Mouse (Mus musculus): ENCODE measurements around the gene Olfr1495. TPM values are rescaled to one million over a fixed set of nuclear protein-coding genes. Genes with fewer than 3 reads are reported as not detected.
"Not testable (repeated sequence)": the region's sequence is repeated elsewhere in the genome, so short reads cannot be mapped to it uniquely, and the experiment has no call there.

The Olfr1495 gene
- total RNA-seq (2014; rRNA removed) = not detected in 2 replicates
- not detected in 2 replicates for polyA plus RNA-seq (2015; fragmentation: Nextera tagmentation; extraction: Ambion mirVana)

GRCm38 (mm10) chr19:13764306-13764705, at the start of gene Olfr1495:
Gene Olfr1495 (plus strand): TSS chr19:13764606.
- 83% methylated on average over 3 of the region's 3 CpGs for WGBS
- H3K4me2 ChIP-seq (ENCODE audit: low read depth) = no peak within 1 kb of the TSS
- ATAC-seq = no peak

GRCm38 (mm10) chr19:13722978-13723377, 41.4 kb upstream of the Olfr1495 start, which contains the start of gene Olfr1493-ps1:
Gene Olfr1493-ps1 (plus strand): TSS chr19:13723278.
- Histone ChIP-seq H3K4me2 (ENCODE audit: low read depth) (no peak within 1 kb of the TSS), H3K36me3 (ENCODE audit: insufficient read depth) (no peaks in the 10 kb centered on the region), H3K27me3 (ENCODE audit: insufficient read depth, low read length) (no peaks in the 10 kb centered on the region), H3K4me1 (ENCODE audit: insufficient read depth) (no peaks in the 10 kb centered on the region), H3K27ac (ENCODE audit: low read depth, low read length) (no peak within 1 kb of the TSS), H3K9ac (no peak within 1 kb of the TSS), H3K4me3 (ENCODE audit: low read depth, low read length) (no peak within 1 kb of the TSS), H3K9me3 (ENCODE audit: low read length) (no peaks in the 10 kb centered on the region)
- WGBS = 53% methylated on average over 2 of the region's 2 CpGs
- no peak for ATAC-seq
- DNase-seq = no peak
- no peak for TF ChIP-seq CTCF (IDR thresholded peaks at IDR 0.05; ENCODE audit: low read depth)

More at GRCm38 (mm10) chr19:13764306-13764705, at the start of gene Olfr1495:
- Histone ChIP-seq H3K4me1 (ENCODE audit: insufficient read depth) (no peaks in the 10 kb centered on the region), H3K9ac (no peak within 1 kb of the TSS), H3K27ac (ENCODE audit: low read depth, low read length) (no peak within 1 kb of the TSS), H3K9me3 (ENCODE audit: low read length) (no peaks in the 10 kb centered on the region), H3K27me3 (ENCODE audit: insufficient read depth, low read length) (no peaks in the 10 kb centered on the region), H3K4me3 (ENCODE audit: low read depth, low read length) (no peak within 1 kb of the TSS), H3K36me3 (ENCODE audit: insufficient read depth) (no peaks in the 10 kb centered on the region)
- DNase-seq = no peak
- no peak for TF ChIP-seq CTCF (IDR thresholded peaks at IDR 0.05; ENCODE audit: low read depth)

GRCm38 (mm10) chr19:13739428-13739827, 25.0 kb upstream of the Olfr1495 start, which contains the start of gene Olfr1494:
Gene Olfr1494 (plus strand): TSS chr19:13739728.
- no peak for TF ChIP-seq CTCF (IDR thresholded peaks at IDR 0.05; ENCODE audit: low read depth)
- H3K4me1 ChIP-seq (ENCODE audit: insufficient read depth) = no peaks in the 10 kb centered on the region
- H3K4me2 ChIP-seq (ENCODE audit: low read depth) = no peak within 1 kb of the TSS
- no peaks in the 10 kb centered on the region for H3K9me3 ChIP-seq (ENCODE audit: low read length)
- H3K27ac ChIP-seq (ENCODE audit: low read depth, low read length) = no peak within 1 kb of the TSS
- no peak for DNase-seq
- no peak for ATAC-seq
- H3K36me3 ChIP-seq (ENCODE audit: insufficient read depth) = no peaks in the 10 kb centered on the region
- 92% methylated on average over 4 of the region's 4 CpGs for WGBS
- H3K27me3 ChIP-seq (ENCODE audit: insufficient read depth, low read length) = no peaks in the 10 kb centered on the region
- H3K4me3 ChIP-seq (ENCODE audit: low read depth, low read length) = no peak within 1 kb of the TSS
- no peak within 1 kb of the TSS for H3K9ac ChIP-seq

- Histone ChIP-seq H3K9ac (no peak overlapping the region), H3K4me3 (ENCODE audit: low read depth, low read length) (no peak overlapping the region), H3K4me1 (ENCODE audit: insufficient read depth) (no peaks in the 10 kb centered on the region), H3K27me3 (ENCODE audit: insufficient read depth, low read length) (no peaks in the 10 kb centered on the region), H3K27ac (ENCODE audit: low read depth, low read length) (no peak overlapping the region), H3K9me3 (ENCODE audit: low read length) (no peaks in the 10 kb centered on the region), H3K36me3 (ENCODE audit: insufficient read depth) (no peaks in the 10 kb centered on the region), H3K4me2 (ENCODE audit: low read depth) (no peak overlapping the region)
- no peak for TF ChIP-seq CTCF (IDR thresholded peaks at IDR 0.05; ENCODE audit: low read depth)
- ATAC-seq (no peak), DNase-seq (no peak)
- WGBS = 92% methylated on average over 1 of the region's 1 CpGs
Measured at GRCm38 (mm10) chr19:13749366-13749765, 15.0 kb upstream of the Olfr1495 start.

- no peak for TF ChIP-seq CTCF (IDR thresholded peaks at IDR 0.05; ENCODE audit: low read depth)
Measured at GRCm38 (mm10) chr19:13768565-13769276, 4.3 kb downstream of the Olfr1495 start.

GRCm38 (mm10) chr19:13777578-13777977, 13.2 kb downstream of the Olfr1495 start, which contains the start of gene Olfr1496:
Gene Olfr1496 (plus strand): TSS chr19:13777878.
- H3K4me1 ChIP-seq (ENCODE audit: insufficient read depth) = no peaks in the 10 kb centered on the region
- H3K36me3 ChIP-seq (ENCODE audit: insufficient read depth) = no peaks in the 10 kb centered on the region
- TF ChIP-seq CTCF (IDR thresholded peaks at IDR 0.05; ENCODE audit: low read depth) = no peak
- DNase-seq (no peak), ATAC-seq (no peak)
- no peaks in the 10 kb centered on the region for H3K9me3 ChIP-seq (ENCODE audit: low read length)
- no peak within 1 kb of the TSS for H3K4me2 ChIP-seq (ENCODE audit: low read depth)
- H3K27me3 ChIP-seq (ENCODE audit: insufficient read depth, low read length) = no peaks in the 10 kb centered on the region
- H3K9ac ChIP-seq = no peak within 1 kb of the TSS
- WGBS = 92% methylated on average over 1 of the region's 1 CpGs
- H3K27ac ChIP-seq (ENCODE audit: low read depth, low read length) = no peak within 1 kb of the TSS
- H3K4me3 ChIP-seq (ENCODE audit: low read depth, low read length) = no peak within 1 kb of the TSS

More at GRCm38 (mm10) chr19:13768565-13769276, 4.3 kb downstream of the Olfr1495 start:
- DNase-seq (no peak), ATAC-seq (no peak)
- Histone ChIP-seq H3K9me3 (ENCODE audit: low read length) (no peaks in the 10 kb centered on the region), H3K4me3 (ENCODE audit: low read depth, low read length) (no peak overlapping the region), H3K4me2 (ENCODE audit: low read depth) (no peak overlapping the region), H3K36me3 (ENCODE audit: insufficient read depth) (no peaks in the 10 kb centered on the region), H3K9ac (no peak overlapping the region), H3K4me1 (ENCODE audit: insufficient read depth) (no peaks in the 10 kb centered on the region), H3K27me3 (ENCODE audit: insufficient read depth, low read length) (no peaks in the 10 kb centered on the region), H3K27ac (ENCODE audit: low read depth, low read length) (no peak overlapping the region)
- WGBS = 95% methylated on average over 9 of the region's 9 CpGs

- Histone ChIP-seq H3K9me3 (ENCODE audit: low read length) (no peaks in the 10 kb centered on the region), H3K4me3 (ENCODE audit: low read depth, low read length) (no peak within 1 kb of the TSS), H3K9ac (no peak within 1 kb of the TSS), H3K4me1 (ENCODE audit: insufficient read depth) (no peaks in the 10 kb centered on the region), H3K36me3 (ENCODE audit: insufficient read depth) (no peaks in the 10 kb centered on the region), H3K27ac (ENCODE audit: low read depth, low read length) (no peak within 1 kb of the TSS), H3K27me3 (ENCODE audit: insufficient read depth, low read length) (no peaks in the 10 kb centered on the region), H3K4me2 (ENCODE audit: low read depth) (no peak within 1 kb of the TSS)
- no peak for ATAC-seq
- TF ChIP-seq CTCF (IDR thresholded peaks at IDR 0.05; ENCODE audit: low read depth) = no peak
- DNase-seq = no peak
Measured at GRCm38 (mm10) chr19:13798102-13798501, 33.7 kb downstream of the Olfr1495 start, which contains the start of gene Olfr1497. Gene Olfr1497 (minus strand): TSS chr19:13798202.

GRCm38 (mm10) chr19:13805486-13805885, 41.1 kb downstream of the Olfr1495 start:
- H3K36me3 ChIP-seq (ENCODE audit: insufficient read depth); H3K4me3 ChIP-seq (ENCODE audit: low read depth, low read length); H3K27ac ChIP-seq (ENCODE audit: low read depth, low read length); H3K27me3 ChIP-seq (ENCODE audit: insufficient read depth, low read length); H3K9ac ChIP-seq; H3K9me3 ChIP-seq (ENCODE audit: low read length); ATAC-seq; H3K4me1 ChIP-seq (ENCODE audit: insufficient read depth); H3K4me2 ChIP-seq (ENCODE audit: low read depth); DNase-seq: not testable (repeated sequence)
- 50% methylated on average over 1 of the region's 1 CpGs for WGBS
